Mouse (Mus musculus): ENCODE data around the gene Spata16.

The Spata16 gene

GRCm38 (mm10) chr3:26826958-26827839 is 189.8 kb downstream of the Spata16 start:
- no peak for DNase-seq (ENCODE audit: low spot score in 2 of 2)

GRCm38 (mm10) chr3:26832954-26833353 is 195.5 kb downstream of the Spata16 start:
- DNase-seq (ENCODE audit: low spot score in 2 of 2): no peak

GRCm38 (mm10) chr3:26834178-26835050 is 197.0 kb downstream of the Spata16 start:
- peak; percentile 41 to 71 for DNase-seq (ENCODE audit: low spot score in 2 of 2)

GRCm38 (mm10) chr3:26835051-26835755 is 197.8 kb downstream of the Spata16 start:
- no peak for DNase-seq (ENCODE audit: low spot score in 2 of 2)

- DNase-seq (ENCODE audit: low spot score in 2 of 2): peak; percentile 56 to 80
Observed at GRCm38 (mm10) chr3:26845041-26845440, 207.6 kb downstream of the Spata16 start.

- DNase-seq (ENCODE audit: low spot score in 2 of 2): no peak
Observed at GRCm38 (mm10) chr3:26847935-26848334, 210.5 kb downstream of the Spata16 start.

- DNase-seq (ENCODE audit: low spot score in 2 of 2): no peak
Observed at GRCm38 (mm10) chr3:26850207-26850606, 212.8 kb downstream of the Spata16 start.

- no peak for DNase-seq (ENCODE audit: low spot score in 2 of 2)
Observed at GRCm38 (mm10) chr3:26850691-26851563, 213.5 kb downstream of the Spata16 start.

GRCm38 (mm10) chr3:26853557-26853956 is 216.1 kb downstream of the Spata16 start:
- DNase-seq (ENCODE audit: low spot score in 2 of 2): no peak

- peak; percentile 11 to 27 for DNase-seq (ENCODE audit: low spot score in 2 of 2)
Observed at GRCm38 (mm10) chr3:26874706-26875105, 237.3 kb downstream of the Spata16 start.

- no peak for DNase-seq (ENCODE audit: low spot score in 2 of 2)
Observed at GRCm38 (mm10) chr3:26877291-26877690, 239.9 kb downstream of the Spata16 start.

GRCm38 (mm10) chr3:26916607-26917006 is 279.2 kb downstream of the Spata16 start:
- no peak for DNase-seq (ENCODE audit: low spot score in 2 of 2)

GRCm38 (mm10) chr3:26920986-26921385 is 283.6 kb downstream of the Spata16 start:
- no peak for DNase-seq (ENCODE audit: low spot score in 2 of 2)

GRCm38 (mm10) chr3:26921576-26921975 is 284.2 kb downstream of the Spata16 start:
- peak; percentile 21 to 56 for DNase-seq (ENCODE audit: low spot score in 2 of 2)

GRCm38 (mm10) chr3:26923391-26923790 is 286.0 kb downstream of the Spata16 start:
- peak; percentile 14 to 60 for DNase-seq (ENCODE audit: low spot score in 2 of 2)

GRCm38 (mm10) chr3:26924212-26924611 is 286.8 kb downstream of the Spata16 start:
- no peak for DNase-seq (ENCODE audit: low spot score in 2 of 2)

GRCm38 (mm10) chr3:26933079-26933478 is 295.7 kb downstream of the Spata16 start:
- no peak for DNase-seq (ENCODE audit: low spot score in 2 of 2)

GRCm38 (mm10) chr3:26936897-26937590 is 299.6 kb downstream of the Spata16 start:
- no peak for DNase-seq (ENCODE audit: low spot score in 2 of 2)

GRCm38 (mm10) chr3:26966776-26967175 is 329.4 kb downstream of the Spata16 start:
- peak; percentile 13 to 50 for DNase-seq (ENCODE audit: low spot score in 2 of 2)

- no peak for DNase-seq (ENCODE audit: low spot score in 2 of 2)
Observed at GRCm38 (mm10) chr3:26968852-26969513, 331.6 kb downstream of the Spata16 start.

Data from frontal cortex, postnatal 36 days (tissue).